Mouse (Mus musculus) embryonic fibroblast, embryonic 13.5 days (primary cell): ENCODE results near the gene Cyp4f18.

Source experiments
- CTCF ChIP-seq: IDR thresholded peaks from 2 replicates; pipeline ENCODE4 v1.5.1; 2011; ENCODE audit warnings: mild to moderate bottlenecking, control low read depth, low read length, moderate library complexity, borderline replicate concordance; ENCODE audit not compliant: insufficient read depth
- POLR2A ChIP-seq: IDR thresholded peaks from 2 replicates; pipeline ENCODE4 v1.6.1; 2011; ENCODE audit warnings: low read depth, mild to moderate bottlenecking, control low read depth, low read length, moderate library complexity

GRCm38 (mm10) chr8:71940293-71941208, 68.9 kb downstream of the Cyp4f18 start:
- TF ChIP-seq POLR2A (no peak), CTCF (no peak)
